Mouse (Mus musculus) stomach, adult 2 months (tissue): Measurements from ENCODE around the gene Nmur2. TPM values are rescaled to one million over a fixed set of nuclear protein-coding genes. Genes with fewer than 3 reads are reported as not detected.

Experiments
- polyA plus RNA-seq: library from polyadenylated mRNA; depleted of rRNA; stranded (reverse); fragments of >200 nt; gene quantifications from 2 replicates; pipeline ENCODE4 v1.2.3, GENCODE M21; 2012; rRNA removed

The Nmur2 gene
- polyA plus RNA-seq, result 0.02 TPM in 1 of 2 replicates, not detected in the other

DNA sequence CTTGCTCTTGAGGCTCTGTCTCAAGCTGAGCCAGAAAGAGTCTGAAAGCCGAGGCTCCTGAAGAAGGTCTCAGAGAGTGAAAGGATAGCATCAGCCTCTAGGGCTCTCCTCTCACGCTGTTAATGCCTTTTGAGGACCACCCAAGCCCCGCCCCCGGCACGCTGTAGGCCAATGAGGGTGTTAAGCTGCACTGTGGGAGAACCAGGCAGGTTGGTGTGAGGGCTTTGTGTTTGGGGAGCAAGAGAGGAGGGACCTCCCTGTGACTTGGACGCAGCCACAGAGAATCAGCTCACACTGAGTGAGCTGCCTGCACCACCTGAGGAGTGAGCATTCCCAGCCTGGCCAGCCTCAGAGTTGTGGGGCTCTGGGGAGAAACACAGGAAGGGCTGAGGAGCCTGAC, at the start of gene Nmur2:
Gene Nmur2 (minus strand): TSS at position 94 of the 400 bp plus-strand sequence.

